Comparison of ENCODE assay signal across 18 mouse cellular contexts in genomic region chr12:93221179-93221922, GRCm38 (mm10).
DNase-seq lines count a peak whose midpoint lies in the region; ATAC-seq lines count a peak whose summit lies in the region.
"Had no signal": no experiment of that assay in that cellular context is flagged by ENCODE, and none has a peak within 500 bp of the region (broad histone marks: within the 10 kb centered on the region; RNA-seq: fewer than 3 reads in every experiment).

No protein-coding gene starts in this region.

- H3K4me2 ChIP-seq in midbrain, embryonic 13.5 days (replicated peaks), result no peak overlapping the region
- H3K4me2 ChIP-seq in forebrain, embryonic 15.5 days (replicated peaks), result no peak overlapping the region
- no peak overlapping the region for H3K4me2 ChIP-seq in midbrain, embryonic 14.5 days (ENCODE audit: low read length)
- H3K4me2 ChIP-seq: intestine, embryonic 15.5 days had no signal

- DNase-seq in embryo, embryonic 10 days (ENCODE audit: low spot score), result peak; percentile 8
- no peak for DNase-seq in embryo, embryonic 9.5 days (ENCODE audit: extremely low spot score)
- DNase-seq in midbrain, embryonic 10.5 days (ENCODE audit: low spot score), result no peak
- DNase-seq in midbrain, embryonic 14.5 days, result peak; percentile 15
- DNase-seq in adrenal gland, postnatal 36 days, result no peak
- DNase-seq: adrenal gland, postnatal 25 days; heart, postnatal 10 days; liver, postnatal 0 days; lung, postnatal 36 days; right cerebral cortex, postnatal 14 days; thymus, postnatal 36 days had no signal

- H3K4me1 ChIP-seq in midbrain, embryonic 13.5 days (replicated peaks), result no peaks in the 10 kb centered on the region
- H3K4me1 ChIP-seq in midbrain, embryonic 10.5 days, result no peaks in the 10 kb centered on the region
- H3K4me1 ChIP-seq in forebrain, embryonic 15.5 days, result no peaks in the 10 kb centered on the region
- H3K4me1 ChIP-seq in midbrain, embryonic 14.5 days (ENCODE audit: control insufficient read depth, insufficient read depth, low read length), result no peaks in the 10 kb centered on the region
- H3K4me1 ChIP-seq: intestine, embryonic 15.5 days had no signal

- no peaks in the 10 kb centered on the region for H3K27me3 ChIP-seq in midbrain, embryonic 13.5 days
- H3K27me3 ChIP-seq in midbrain, embryonic 10.5 days (ENCODE audit: low read depth, poor library complexity, severe bottlenecking), result no peaks in the 10 kb centered on the region
- no peaks in the 10 kb centered on the region for H3K27me3 ChIP-seq in forebrain, embryonic 15.5 days
- no peaks in the 10 kb centered on the region for H3K27me3 ChIP-seq in midbrain, embryonic 14.5 days (ENCODE audit: control insufficient read depth, insufficient read depth, low read length)
- H3K27me3 ChIP-seq: CH12.LX; intestine, embryonic 15.5 days had no signal

- no peak overlapping the region for H3K4me3 ChIP-seq in midbrain, embryonic 13.5 days (replicated peaks)
- no peak overlapping the region for H3K4me3 ChIP-seq in midbrain, embryonic 10.5 days
- H3K4me3 ChIP-seq in forebrain, embryonic 15.5 days, result no peak overlapping the region
- H3K4me3 ChIP-seq in midbrain, embryonic 14.5 days (replicated peaks; ENCODE audit: low read depth, low read length), result no peak overlapping the region
- H3K4me3 ChIP-seq: erythroblast, embryonic 14.5 days; intestine, embryonic 15.5 days had no signal

- no peak overlapping the region for H3K9ac ChIP-seq in midbrain, embryonic 13.5 days (replicated peaks)
- no peak overlapping the region for H3K9ac ChIP-seq in forebrain, embryonic 15.5 days (replicated peaks)
- no peak overlapping the region for H3K9ac ChIP-seq in midbrain, embryonic 14.5 days (replicated peaks; ENCODE audit: low read length)
- H3K9ac ChIP-seq: intestine, embryonic 15.5 days; liver, postnatal 0 days had no signal

- no peaks in the 10 kb centered on the region for H3K9me3 ChIP-seq in midbrain, embryonic 13.5 days
- no peaks in the 10 kb centered on the region for H3K9me3 ChIP-seq in midbrain, embryonic 10.5 days (replicated peaks)
- no peaks in the 10 kb centered on the region for H3K9me3 ChIP-seq in forebrain, embryonic 15.5 days
- H3K9me3 ChIP-seq in midbrain, embryonic 14.5 days (ENCODE audit: control insufficient read depth, low read length), result no peaks in the 10 kb centered on the region
- H3K9me3 ChIP-seq: intestine, embryonic 15.5 days had no signal

- no peak overlapping the region for H3K27ac ChIP-seq in midbrain, embryonic 13.5 days
- no peak overlapping the region for H3K27ac ChIP-seq in midbrain, embryonic 10.5 days (replicated peaks)
- 0 out of 2 replicates have a peak overlapping the region, but pooled peaks have one; percentile 37 for H3K27ac ChIP-seq in forebrain, embryonic 15.5 days (replicated peaks)
- no peak overlapping the region for H3K27ac ChIP-seq in midbrain, embryonic 14.5 days (replicated peaks; ENCODE audit: low read depth, low read length)
- H3K27ac ChIP-seq: intestine, embryonic 15.5 days; kidney, postnatal 0 days had no signal

- peak; percentile 82 for ATAC-seq in midbrain, embryonic 13.5 days
- peak; percentile 96 for ATAC-seq in forebrain, embryonic 15.5 days (replicated peaks)
- ATAC-seq in midbrain, embryonic 14.5 days (ENCODE audit: low FRiP score, low TSS enrichment), result peak; percentile 55
- no peak for ATAC-seq in inflammation-experienced regulatory T-cells, adult 6 months
- ATAC-seq: intestine, embryonic 15.5 days; liver, postnatal 0 days had no signal

- WGBS in midbrain, embryonic 13.5 days, result 68% methylated on average over 6 of the region's 6 CpGs
- 87% methylated on average over 6 of the region's 6 CpGs for WGBS in midbrain, embryonic 10.5 days
- WGBS in forebrain, embryonic 15.5 days, result 57% methylated on average over 6 of the region's 6 CpGs
- 57% methylated on average over 6 of the region's 6 CpGs for WGBS in midbrain, embryonic 14.5 days

- no peaks in the 10 kb centered on the region for H3K36me3 ChIP-seq in midbrain, embryonic 13.5 days
- no peaks in the 10 kb centered on the region for H3K36me3 ChIP-seq in midbrain, embryonic 10.5 days
- no peaks in the 10 kb centered on the region for H3K36me3 ChIP-seq in forebrain, embryonic 15.5 days
- no peaks in the 10 kb centered on the region for H3K36me3 ChIP-seq in midbrain, embryonic 14.5 days (ENCODE audit: control insufficient read depth, insufficient read depth, low read length)
- H3K36me3 ChIP-seq: intestine, embryonic 15.5 days had no signal

Comparison
In these comparisons a context has a peak if more than half of its experiments do, and no peak if none do; other contexts are left out.
1. DNase-seq: peak in embryo, embryonic 10 days (single experiment) and midbrain, embryonic 14.5 days (single experiment); none in embryo, embryonic 9.5 days (single experiment), midbrain, embryonic 10.5 days (single experiment) and adrenal gland, postnatal 36 days (0 of 2).